Mouse (Mus musculus) embryonic fibroblast, embryonic 13.5 days (primary cell): ENCODE results near the gene Arid1b.

Experiments used
- CTCF ChIP-seq: IDR thresholded peaks from 2 replicates; pipeline ENCODE4 v1.5.1; 2011; ENCODE audit warnings: mild to moderate bottlenecking, control low read depth, low read length, moderate library complexity, borderline replicate concordance; ENCODE audit not compliant: insufficient read depth
- POLR2A ChIP-seq: IDR thresholded peaks from 2 replicates; pipeline ENCODE4 v1.6.1; 2011; ENCODE audit warnings: low read depth, mild to moderate bottlenecking, control low read depth, low read length, moderate library complexity

- TF ChIP-seq CTCF: no peak
- no peak for TF ChIP-seq POLR2A
These were observed 316.9 kb downstream of the Arid1b start for GRCm38 (mm10) chr17:5311062-5311461.
